Mouse (Mus musculus) heart, adult 2 months (tissue): ENCODE measurements around the gene Vtcn1. TPM values are rescaled to one million over a fixed set of nuclear protein-coding genes. Genes with fewer than 3 reads are reported as not detected.

Experiments used
- DNase-seq, 2 experiments: peaks; one replicate each; pipeline ENCODE4 v3.0.0; 2021
- H3K27ac ChIP-seq: fragments of 200-600 bp; 2 replicates; pipeline ENCODE4 v1.8.1; 2022
- H3K27me3 ChIP-seq: fragments of 200-500 bp; 2 replicates; pipeline ENCODE4 v1.6.1; 2012; ENCODE audit warnings: mild to moderate bottlenecking, low read length, inconsistent platforms, mixed read lengths; ENCODE audit not compliant: control insufficient read depth, insufficient read depth
- H3K36me3 ChIP-seq: fragments of 200-500 bp; 2 replicates; pipeline ENCODE4 v1.6.1; 2012; ENCODE audit warnings: low read length, inconsistent platforms; ENCODE audit not compliant: control insufficient read depth, insufficient read depth
- H3K4me1 ChIP-seq: fragments of 200-500 bp; 2 replicates; pipeline ENCODE4 v1.6.1; 2011; ENCODE audit warnings: low read length; ENCODE audit not compliant: control insufficient read depth, insufficient read depth
- H3K4me3 ChIP-seq: fragments of 200-600 bp; 2 replicates; pipeline ENCODE4 v1.8.1; 2022
- H3K79me2 ChIP-seq: fragments of 200-500 bp; replicated peaks from 2 replicates; pipeline ENCODE4 v1.6.1; 2012; ENCODE audit warnings: mild to moderate bottlenecking, inconsistent platforms, low read length, moderate library complexity, mixed read lengths; ENCODE audit not compliant: control insufficient read depth, insufficient read depth
- H3K9ac ChIP-seq: fragments of 200-500 bp; 2 replicates; pipeline ENCODE4 v1.6.1; 2012; ENCODE audit warnings: low read depth, mild to moderate bottlenecking, control low read depth, inconsistent platforms, low read length, mixed read lengths
- CTCF ChIP-seq: fragments of 200-600 bp; IDR thresholded peaks from 2 replicates; pipeline ENCODE4 v1.8.1; 2022; ENCODE audit warnings: antibody characterized with exemption, mild to moderate bottlenecking, moderate library complexity
- EP300 ChIP-seq: fragments of 200-500 bp; IDR thresholded peaks from 2 replicates; pipeline ENCODE4 v1.6.1; 2011; ENCODE audit warnings: low read depth, low read length, control low read depth; ENCODE audit not compliant: insufficient read depth
- POLR2A ChIP-seq: fragments of 200-500 bp; IDR thresholded peaks from 2 replicates; pipeline ENCODE4 v1.6.1; 2011; ENCODE audit warnings: mild to moderate bottlenecking, low read depth, low read length, control low read depth; ENCODE audit not compliant: insufficient read depth
- WGBS: fragments of 180-500 bp; shearing (Covaris S2); methylation state at CpG from one replicate; pipeline ENCODE4 v1.1.7; 2018; 5-methylcytosine and 5-hydroxymethylcytosine counted together
- intact Hi-C: fragments of 180-260 bp; cut with DNase I; formaldehyde crosslinking; loops from one replicate; pipeline ENCODE4 v1.15.1; 2025
- polyA plus RNA-seq: library from polyadenylated mRNA; depleted of rRNA; stranded (reverse); fragments of >200 nt; gene quantifications from 2 replicates; pipeline ENCODE4 v1.2.3, GENCODE M21; 2012
- total RNA-seq, 2 experiments: library from RNA; stranded (reverse); gene quantifications; 2 replicates each; pipeline ENCODE4 v1.2.3; 2021

Vtcn1 gene
- total and polyA plus RNA-seq, 3 experiments, result 0.32 to 0.92 (median 0.44) TPM

- Histone ChIP-seq H3K27me3 (no peaks in the 10 kb centered on the region), H3K36me3 (no peaks in the 10 kb centered on the region), H3K79me2 (no peaks in the 10 kb centered on the region), H3K9ac (no peak overlapping the region), H3K27ac (no peak overlapping the region), H3K4me3 (no peak overlapping the region), H3K4me1 (no peaks in the 10 kb centered on the region)
- no peak for DNase-seq
- TF ChIP-seq POLR2A (no peak), CTCF (no peak), EP300 (no peak)
- 16% methylated on average over 6 of the region's 6 CpGs for WGBS
- intact Hi-C loops, result no loop called here
Observed at GRCm38 (mm10) chr3:100906128-100906527, 80.9 kb downstream of the Vtcn1 start.

- TF ChIP-seq POLR2A, result no peak
- no peak for TF ChIP-seq EP300
- TF ChIP-seq CTCF, result peak; percentile 57
- no peak overlapping the region for H3K9ac ChIP-seq
- WGBS, result 39% methylated on average over 3 of the region's 3 CpGs
- intact Hi-C loops, result no loop called here
- H3K27me3 ChIP-seq, result no peaks in the 10 kb centered on the region
- H3K4me3 ChIP-seq, result no peak overlapping the region
- H3K4me1 ChIP-seq, result no peaks in the 10 kb centered on the region
- no peaks in the 10 kb centered on the region for H3K79me2 ChIP-seq
- no peak overlapping the region for H3K27ac ChIP-seq
- H3K36me3 ChIP-seq, result no peaks in the 10 kb centered on the region
- DNase-seq, result no peak
Observed at GRCm38 (mm10) chr3:100906916-100907315, 81.7 kb downstream of the Vtcn1 start.

GRCm38 (mm10) chr3:100908594-100908993, 83.3 kb downstream of the Vtcn1 start:
- no peaks in the 10 kb centered on the region for H3K27me3 ChIP-seq
- H3K27ac ChIP-seq, result no peak overlapping the region
- 20% methylated on average over 6 of the region's 6 CpGs for WGBS
- H3K79me2 ChIP-seq, result no peaks in the 10 kb centered on the region
- H3K4me3 ChIP-seq, result no peak overlapping the region
- TF ChIP-seq EP300, result no peak
- no peak for TF ChIP-seq CTCF
- no peak for TF ChIP-seq POLR2A
- H3K4me1 ChIP-seq, result no peaks in the 10 kb centered on the region
- intact Hi-C loops, result loop anchor here (2.0 kb wide), 1 partner anchor 140 kb away; no protein-coding TSS in a partner anchor
- no peak overlapping the region for H3K9ac ChIP-seq
- no peak for DNase-seq
- H3K36me3 ChIP-seq, result no peaks in the 10 kb centered on the region

GRCm38 (mm10) chr3:100910621-100911020, 85.4 kb downstream of the Vtcn1 start:
- intact Hi-C loops, result no loop called here
- TF ChIP-seq CTCF, result no peak
- 57% methylated on average over 5 of the region's 5 CpGs for WGBS
- Histone ChIP-seq H3K4me1 (no peaks in the 10 kb centered on the region), H3K27me3 (no peaks in the 10 kb centered on the region), H3K9ac (no peak overlapping the region), H3K4me3 (no peak overlapping the region), H3K79me2 (no peaks in the 10 kb centered on the region), H3K36me3 (no peaks in the 10 kb centered on the region), H3K27ac (no peak overlapping the region)
- no peak for DNase-seq

GRCm38 (mm10) chr3:100911026-100911425, 85.8 kb downstream of the Vtcn1 start:
- Histone ChIP-seq H3K79me2 (no peaks in the 10 kb centered on the region), H3K27me3 (no peaks in the 10 kb centered on the region), H3K4me1 (no peaks in the 10 kb centered on the region), H3K4me3 (no peak overlapping the region), H3K36me3 (no peaks in the 10 kb centered on the region), H3K9ac (no peak overlapping the region), H3K27ac (no peak overlapping the region)
- 75% methylated on average over 9 of the region's 9 CpGs for WGBS
- intact Hi-C loops, result no loop called here
- no peak for DNase-seq
- no peak for TF ChIP-seq CTCF

- H3K9ac ChIP-seq, result no peak overlapping the region
- DNase-seq, result no peak
- no peaks in the 10 kb centered on the region for H3K79me2 ChIP-seq
- H3K36me3 ChIP-seq, result no peaks in the 10 kb centered on the region
- no peak overlapping the region for H3K4me3 ChIP-seq
- intact Hi-C loops, result no loop called here
- H3K27me3 ChIP-seq, result no peaks in the 10 kb centered on the region
- WGBS, result 64% methylated on average over 7 of the region's 7 CpGs
- H3K4me1 ChIP-seq, result no peaks in the 10 kb centered on the region
- H3K27ac ChIP-seq, result no peak overlapping the region
- TF ChIP-seq CTCF, result no peak
- no peak for TF ChIP-seq EP300
- no peak for TF ChIP-seq POLR2A
Observed at GRCm38 (mm10) chr3:100911498-100912213, 86.4 kb downstream of the Vtcn1 start.
